Mouse (Mus musculus): ENCODE measurements around the gene Ankrd36.

DNA sequence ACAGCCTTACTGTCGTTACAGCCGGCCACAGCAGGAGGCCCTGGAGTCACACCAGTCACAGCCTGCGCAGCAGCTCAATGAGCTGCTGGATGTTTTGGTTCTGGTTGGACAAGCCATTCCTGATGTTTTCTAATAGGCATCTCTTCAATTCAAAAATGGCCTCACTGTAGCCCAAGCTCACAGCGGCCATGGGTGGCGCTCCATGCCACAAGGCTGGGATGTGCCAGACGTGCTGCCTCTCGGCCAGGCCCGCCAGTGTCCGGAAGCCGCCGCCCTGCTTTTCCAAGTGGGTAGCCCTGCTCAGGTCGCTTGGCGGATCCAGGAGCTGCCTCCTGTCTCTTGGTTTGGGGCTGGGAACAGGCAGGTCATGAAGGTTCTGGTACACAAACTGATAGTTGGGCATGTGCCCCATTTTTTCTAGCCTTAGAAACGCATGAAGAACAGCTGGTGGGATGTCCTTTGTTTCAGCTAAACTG lies 146.2 kb downstream of the Ankrd36 start, which contains the start of gene Mrps24:
- TF ChIP-seq POLR2A (IDR thresholded peaks at IDR 0.05; ENCODE audit: insufficient read depth, low read depth, low read length) (no peak), CTCF (IDR thresholded peaks at IDR 0.05; ENCODE audit: insufficient read depth, low read depth, low read length) (no peak)
